14 mouse cellular contexts compared by ENCODE assay signal in genomic region chr10:117126719-117127118, GRCm38 (mm10). TPM values are rescaled to one million over a fixed set of nuclear protein-coding genes. Genes with fewer than 3 reads are reported as not detected.
DNase-seq lines count a peak whose midpoint lies in the region; ATAC-seq and TF ChIP-seq lines count a peak whose summit lies in the region.
"Had no signal": no experiment of that assay in that cellular context is flagged by ENCODE, and none has a peak within 500 bp of the region (broad histone marks: within the 10 kb centered on the region; RNA-seq: fewer than 3 reads in every experiment).

No protein-coding gene starts in this region.

- peaks cover 21% of the 10 kb centered on the region for H3K4me1 ChIP-seq in heart, embryonic 11.5 days (ENCODE audit: control insufficient read depth, insufficient read depth, low read length)
- H3K4me1 ChIP-seq in intestine, embryonic 16.5 days (ENCODE audit: control insufficient read depth, insufficient read depth, low read length) = peaks cover 8% of the 10 kb centered on the region
- no peaks in the 10 kb centered on the region; the same call in 1 of the 2 replicates for H3K4me1 ChIP-seq in intestine, postnatal 0 days (replicated peaks; ENCODE audit: control insufficient read depth, insufficient read depth, low read length)
- H3K4me1 ChIP-seq in heart, embryonic 16.5 days (ENCODE audit: control insufficient read depth, insufficient read depth, low read length) = peaks cover 25% of the 10 kb centered on the region
- peaks cover 7% of the 10 kb centered on the region for H3K4me1 ChIP-seq in kidney, embryonic 16.5 days (ENCODE audit: insufficient read depth, low read length)
- H3K4me1 ChIP-seq: lung, embryonic 15.5 days had no signal

- no peaks in the 10 kb centered on the region for H3K9me3 ChIP-seq in heart, embryonic 11.5 days (replicated peaks; ENCODE audit: control insufficient read depth, low read length)
- no peaks in the 10 kb centered on the region for H3K9me3 ChIP-seq in intestine, embryonic 16.5 days (ENCODE audit: control insufficient read depth, low read length)
- no peaks in the 10 kb centered on the region for H3K9me3 ChIP-seq in intestine, postnatal 0 days (ENCODE audit: control insufficient read depth)
- no peaks in the 10 kb centered on the region for H3K9me3 ChIP-seq in heart, embryonic 16.5 days (replicated peaks; ENCODE audit: control insufficient read depth, low read length)
- no peaks in the 10 kb centered on the region for H3K9me3 ChIP-seq in kidney, embryonic 16.5 days (ENCODE audit: low read length)
- H3K9me3 ChIP-seq: forebrain, embryonic 10.5 days; limb, embryonic 15.5 days; lung, embryonic 15.5 days had no signal

- H3K4me3 ChIP-seq in heart, embryonic 11.5 days (ENCODE audit: low read depth, low read length) = no peak overlapping the region
- no peak overlapping the region for H3K4me3 ChIP-seq in intestine, embryonic 16.5 days (ENCODE audit: low read length)
- H3K4me3 ChIP-seq in intestine, postnatal 0 days (ENCODE audit: low read depth, low read length) = no peak overlapping the region
- H3K4me3 ChIP-seq in heart, embryonic 16.5 days (ENCODE audit: low read length) = no peak overlapping the region
- H3K4me3 ChIP-seq in kidney, embryonic 16.5 days (ENCODE audit: low read length) = no peak overlapping the region
- H3K4me3 ChIP-seq: forebrain, embryonic 10.5 days; limb, embryonic 15.5 days; lung, embryonic 15.5 days; myocyte had no signal

- ATAC-seq in heart, embryonic 11.5 days (replicated peaks; ENCODE audit: insufficient number of reproducible peaks, low FRiP score, low TSS enrichment) = no peak
- ATAC-seq in intestine, embryonic 16.5 days = peak; percentile 46; the same call in 1 of the 2 replicates
- no peak for ATAC-seq in intestine, postnatal 0 days
- peak; percentile 77 for ATAC-seq in heart, embryonic 16.5 days (replicated peaks; ENCODE audit: extremely low read depth, insufficient read depth, low FRiP score)
- ATAC-seq in kidney, embryonic 16.5 days (ENCODE audit: low FRiP score, low TSS enrichment) = no peak

- H3K27me3 ChIP-seq in heart, embryonic 11.5 days (ENCODE audit: control insufficient read depth, insufficient read depth, low read length) = no peaks in the 10 kb centered on the region
- no peaks in the 10 kb centered on the region for H3K27me3 ChIP-seq in intestine, embryonic 16.5 days (replicated peaks; ENCODE audit: control insufficient read depth, insufficient read depth, low read length)
- H3K27me3 ChIP-seq in intestine, postnatal 0 days (replicated peaks; ENCODE audit: control insufficient read depth, insufficient read depth, low read length) = no peaks in the 10 kb centered on the region
- H3K27me3 ChIP-seq in heart, embryonic 16.5 days (ENCODE audit: control insufficient read depth, insufficient read depth, low read length) = no peaks in the 10 kb centered on the region
- no peaks in the 10 kb centered on the region for H3K27me3 ChIP-seq in kidney, embryonic 16.5 days (ENCODE audit: insufficient read depth, low read length)
- H3K27me3 ChIP-seq: limb, embryonic 15.5 days; lung, embryonic 15.5 days had no signal

- 89% methylated on average over 1 of the region's 1 CpGs for WGBS in heart, embryonic 11.5 days (ENCODE audit: insufficient replicate concordance)
- whole genome bisulfite sequencing in intestine, embryonic 16.5 days = 87% methylated on average over 1 of the region's 1 CpGs
- 74% methylated on average over 1 of the region's 1 CpGs for WGBS in intestine, postnatal 0 days
- 95% methylated on average over 1 of the region's 1 CpGs for WGBS in heart, embryonic 16.5 days
- 94% methylated on average over 1 of the region's 1 CpGs for WGBS in kidney, embryonic 16.5 days

- peaks cover 2% of the 10 kb centered on the region; the same call in 1 of the 2 replicates for H3K36me3 ChIP-seq in heart, embryonic 11.5 days (ENCODE audit: control insufficient read depth, insufficient read depth, low read length)
- no peaks in the 10 kb centered on the region for H3K36me3 ChIP-seq in intestine, embryonic 16.5 days (ENCODE audit: control insufficient read depth, insufficient read depth, low read length)
- 0 out of 2 replicates have a peak, but pooled peaks cover under 1% of the 10 kb centered on the region for H3K36me3 ChIP-seq in intestine, postnatal 0 days (ENCODE audit: control insufficient read depth, insufficient read depth)
- H3K36me3 ChIP-seq in heart, embryonic 16.5 days (ENCODE audit: control insufficient read depth, insufficient read depth) = peaks cover 4% of the 10 kb centered on the region
- H3K36me3 ChIP-seq in kidney, embryonic 16.5 days (ENCODE audit: insufficient read depth, low read length) = peaks cover 3% of the 10 kb centered on the region; the same call in 1 of the 2 replicates
- H3K36me3 ChIP-seq: limb, embryonic 15.5 days had no signal

- no peak for DNase-seq in heart, adult 8-10 months (ENCODE audit: low spot score)
- DNase-seq in heart, postnatal 4 days = peak; percentile 28
- DNase-seq: cerebellum, adult 18-20 months; kidney, postnatal 36 days; midbrain, embryonic 14.5 days had no signal

- H3K4me2 ChIP-seq in heart, embryonic 11.5 days = no peak overlapping the region; the same call in 1 of the 2 replicates
- H3K4me2 ChIP-seq in intestine, embryonic 16.5 days (ENCODE audit: low read depth, low read length) = no peak overlapping the region
- H3K4me2 ChIP-seq in intestine, postnatal 0 days (replicated peaks; ENCODE audit: low read depth) = no peak overlapping the region
- no peak overlapping the region for H3K4me2 ChIP-seq in heart, embryonic 16.5 days (ENCODE audit: low read depth, low read length)
- no peak overlapping the region for H3K4me2 ChIP-seq in kidney, embryonic 16.5 days (replicated peaks; ENCODE audit: low read depth, low read length)
- H3K4me2 ChIP-seq: limb, embryonic 15.5 days; lung, embryonic 15.5 days had no signal

- no peak overlapping the region for H3K9ac ChIP-seq in heart, embryonic 11.5 days (ENCODE audit: low read depth, low read length)
- no peak overlapping the region for H3K9ac ChIP-seq in intestine, embryonic 16.5 days (ENCODE audit: low read depth, low read length)
- no peak overlapping the region for H3K9ac ChIP-seq in intestine, postnatal 0 days (ENCODE audit: low read depth, low read length)
- peak overlapping the region; percentile 46; the same call in 1 of the 2 replicates for H3K9ac ChIP-seq in heart, embryonic 16.5 days (ENCODE audit: low read length)
- H3K9ac ChIP-seq in kidney, embryonic 16.5 days (replicated peaks; ENCODE audit: low read length) = no peak overlapping the region
- H3K9ac ChIP-seq: limb, embryonic 15.5 days; lung, embryonic 15.5 days had no signal

- H3K27ac ChIP-seq in heart, embryonic 11.5 days (ENCODE audit: low read depth, low read length) = peak overlapping the region; percentile 68; the same call in 1 of the 2 replicates
- H3K27ac ChIP-seq in intestine, embryonic 16.5 days (ENCODE audit: low read length) = no peak overlapping the region; the same call in 1 of the 2 replicates
- H3K27ac ChIP-seq in intestine, postnatal 0 days (ENCODE audit: low read depth, low read length) = no peak overlapping the region
- H3K27ac ChIP-seq in heart, embryonic 16.5 days (ENCODE audit: low read length) = peak overlapping the region; percentile 89
- no peak overlapping the region for H3K27ac ChIP-seq in kidney, embryonic 16.5 days (ENCODE audit: low read length)
- H3K27ac ChIP-seq: forebrain, embryonic 10.5 days; limb, embryonic 15.5 days; lung, embryonic 15.5 days had no signal

- TF ChIP-seq CTCF in intestine, postnatal 0 days (IDR thresholded peaks at IDR 0.05; ENCODE audit: low read depth) = no peak

RNA-seq across cellular contexts. Expression of gene Frs2, which starts 21.6 kb away (rescaled TPM):
- polyA plus RNA-seq in heart, embryonic 11.5 days (2014; fragmentation: Nextera tagmentation; extraction: Ambion mirVana) = 27.1 and 30.4 TPM in 2 replicates
- 10 to 100 TPM; 15.2 to 16.8 (median 15.9) TPM for total RNA-seq in heart, adult 8-10 months (2022)
- polyA plus RNA-seq in intestine, embryonic 16.5 days (2015; fragmentation: Nextera tagmentation; extraction: Ambion mirVana) = 13.9 and 15.6 TPM in 2 replicates
- 17.9 and 18.5 TPM in 2 replicates for polyA plus RNA-seq in intestine, postnatal 0 days (2015; fragmentation: Nextera tagmentation; extraction: Ambion mirVana)
- 16.1 and 17.5 TPM in 2 replicates for polyA plus RNA-seq in heart, embryonic 16.5 days (2015; fragmentation: Nextera tagmentation; extraction: Ambion mirVana)
- total RNA-seq in heart, postnatal 4 days (2021) = 10 to 100 TPM; 23.5 to 25.6 TPM
- polyA plus RNA-seq in kidney, embryonic 16.5 days (2015; fragmentation: Nextera tagmentation; extraction: Ambion mirVana) = 18.0 and 19.7 TPM in 2 replicates

Comparison
In these comparisons a context has a peak if more than half of its experiments do, and no peak if none do; other contexts are left out.
1. ATAC-seq: peak in intestine, embryonic 16.5 days (single experiment) and heart, embryonic 16.5 days (single experiment); none in heart, embryonic 11.5 days (single experiment), intestine, postnatal 0 days (single experiment) and kidney, embryonic 16.5 days (single experiment).
2. H3K27ac ChIP-seq: peak in heart, embryonic 11.5 days (single experiment) and heart, embryonic 16.5 days (single experiment); none in intestine, embryonic 16.5 days (single experiment), intestine, postnatal 0 days (single experiment) and kidney, embryonic 16.5 days (single experiment).